Mouse (Mus musculus): Measurements from ENCODE around the gene 1700123O20Rik.

DNA sequence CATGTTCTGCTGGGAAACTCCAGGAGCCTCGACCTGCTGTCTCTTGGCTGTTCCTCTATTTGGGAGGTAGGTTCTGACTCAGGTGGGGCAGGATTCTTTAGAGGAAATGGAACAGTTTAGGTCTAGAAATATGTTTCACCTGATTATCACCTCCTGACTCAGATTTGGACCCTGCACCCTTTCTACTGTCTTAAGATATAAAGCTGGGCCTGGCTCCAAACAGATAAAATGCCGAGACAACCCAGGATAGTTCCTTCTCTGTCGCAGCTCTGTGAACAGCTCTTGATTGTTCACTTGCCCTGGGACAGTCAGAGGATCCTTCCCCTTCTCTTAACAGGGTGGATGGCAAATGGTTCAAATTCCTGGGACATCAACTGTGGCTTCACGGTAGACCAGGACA is 49.2 kb downstream of the 1700123O20Rik start:
- TF ChIP-seq POLR2A (IDR thresholded peaks at IDR 0.05; ENCODE audit: insufficient read depth, low read depth, low read length) (no peak), CTCF (IDR thresholded peaks at IDR 0.05; ENCODE audit: insufficient read depth, low read depth, low read length) (no peak)

All from olfactory bulb, adult 2 months (tissue).